Mouse (Mus musculus) lung, embryonic 15.5 days (tissue): ENCODE data around the gene Slc44a4. TPM values are rescaled to one million over a fixed set of nuclear protein-coding genes. Genes with fewer than 3 reads are reported as not detected.
"Not testable (repeated sequence)": the region's sequence is repeated elsewhere in the genome, so short reads cannot be mapped to it uniquely, and the experiment has no call there.

ENCODE experiments used
- ATAC-seq: fragments of 200-750 bp; cut with Nextera tagmentation; 2 replicates; pipeline ENCODE4 v1.8.0; 2017; ENCODE audit warnings: moderate number of reproducible peaks, borderline replicate concordance; ENCODE audit not compliant: low FRiP score, low TSS enrichment; ENCODE audit errors: extremely low read depth
- H3K27ac ChIP-seq: fragments of 300-500 bp; sonication (generic); 2 replicates; pipeline ENCODE4 v1.5.1; 2015; ENCODE audit warnings: moderate library complexity, mild to moderate bottlenecking, inconsistent platforms
- H3K27me3 ChIP-seq: fragments of 300-500 bp; sonication (generic); 2 replicates; pipeline ENCODE4 v1.6.1; 2015; ENCODE audit warnings: inconsistent platforms
- H3K36me3 ChIP-seq: fragments of 300-500 bp; sonication (generic); 2 replicates; pipeline ENCODE4 v1.6.1; 2015; ENCODE audit warnings: inconsistent platforms
- H3K4me1 ChIP-seq: fragments of 300-500 bp; sonication (generic); 2 replicates; pipeline ENCODE4 v1.6.1; 2015; ENCODE audit warnings: inconsistent platforms
- H3K4me2 ChIP-seq: fragments of 300-500 bp; sonication (generic); 2 replicates; pipeline ENCODE4 v1.6.1; 2015; ENCODE audit warnings: inconsistent platforms, mild to moderate bottlenecking, moderate library complexity
- H3K4me3 ChIP-seq: fragments of 300-500 bp; sonication (generic); 2 replicates; pipeline ENCODE4 v1.5.1; 2015; ENCODE audit warnings: mild to moderate bottlenecking, inconsistent platforms
- H3K9ac ChIP-seq: fragments of 300-500 bp; sonication (generic); 2 replicates; pipeline ENCODE4 v1.6.1; 2015; ENCODE audit warnings: inconsistent platforms
- H3K9me3 ChIP-seq: fragments of 300-500 bp; sonication (generic); 2 replicates; pipeline ENCODE4 v1.6.1; 2016; ENCODE audit warnings: inconsistent platforms
- WGBS: fragments of 180-500 bp; shearing (Covaris S2); methylation state at CpG from one replicate; pipeline ENCODE4 v1.1.7; 2015; 5-methylcytosine and 5-hydroxymethylcytosine counted together
- polyA plus RNA-seq: library from polyadenylated mRNA; unstranded; fragments of >200 nt; fragmentation: Nextera tagmentation; extraction: Ambion mirVana; gene quantifications from 2 replicates; pipeline ENCODE4 v1.2.1, GENCODE M21; 2015

Slc44a4 gene
- polyA plus RNA-seq, 1 experiment from 2014 or later = 1.5 TPM

GRCm38 (mm10) chr17:34947606-34948005 is 33.3 kb downstream of the Slc44a4 start:
- Histone ChIP-seq H3K27me3 (no peaks in the 10 kb centered on the region), H3K27ac (no peak overlapping the region), H3K4me1 (peaks cover 20% of the 10 kb centered on the region), H3K36me3 (peaks cover 18% of the 10 kb centered on the region), H3K9me3 (no peaks in the 10 kb centered on the region), H3K4me3 (no peak overlapping the region), H3K4me2 (no peak overlapping the region), H3K9ac (no peak overlapping the region)
- ATAC-seq = no peak
- WGBS = 25% methylated on average over 8 of the region's 8 CpGs

GRCm38 (mm10) chr17:34948721-34949552 is 34.7 kb downstream of the Slc44a4 start:
- peak overlapping the region; percentile 34; the same call in 1 of the 2 replicates for H3K27ac ChIP-seq
- not testable (repeated sequence) for H3K9me3 ChIP-seq, H3K27me3 ChIP-seq, H3K4me3 ChIP-seq, H3K9ac ChIP-seq, H3K4me2 ChIP-seq, ATAC-seq
- WGBS = 57% methylated on average over 9 of the region's 9 CpGs
- peaks cover 18% of the 10 kb centered on the region for H3K36me3 ChIP-seq
- peaks cover 20% of the 10 kb centered on the region for H3K4me1 ChIP-seq

- Histone ChIP-seq H3K36me3 (peaks cover 18% of the 10 kb centered on the region), H3K9ac (no peak overlapping the region), H3K9me3 (no peaks in the 10 kb centered on the region), H3K4me3 (no peak overlapping the region), H3K4me1 (peaks cover 15% of the 10 kb centered on the region), H3K27me3 (no peaks in the 10 kb centered on the region), H3K4me2 (no peak overlapping the region), H3K27ac (peak overlapping the region; percentile 34; the same call in 1 of the 2 replicates)
- no peak for ATAC-seq
- WGBS = 27% methylated on average over 4 of the region's 4 CpGs
Observed at GRCm38 (mm10) chr17:34949553-34949969, 35.3 kb downstream of the Slc44a4 start.

- Histone ChIP-seq H3K4me2 (peak overlapping the region; percentile 79), H3K4me1 (peaks cover 13% of the 10 kb centered on the region), H3K36me3 (peaks cover 18% of the 10 kb centered on the region), H3K27me3 (peaks cover 3% of the 10 kb centered on the region; the same call in 1 of the 2 replicates), H3K27ac (peak overlapping the region; percentile 90), H3K4me3 (peak overlapping the region; percentile 86), H3K9me3 (no peaks in the 10 kb centered on the region), H3K9ac (peak overlapping the region; percentile 98)
- ATAC-seq = no peak
- WGBS = 26% methylated on average over 10 of the region's 10 CpGs
Observed at GRCm38 (mm10) chr17:34950514-34951455, 36.5 kb downstream of the Slc44a4 start.

DNA sequence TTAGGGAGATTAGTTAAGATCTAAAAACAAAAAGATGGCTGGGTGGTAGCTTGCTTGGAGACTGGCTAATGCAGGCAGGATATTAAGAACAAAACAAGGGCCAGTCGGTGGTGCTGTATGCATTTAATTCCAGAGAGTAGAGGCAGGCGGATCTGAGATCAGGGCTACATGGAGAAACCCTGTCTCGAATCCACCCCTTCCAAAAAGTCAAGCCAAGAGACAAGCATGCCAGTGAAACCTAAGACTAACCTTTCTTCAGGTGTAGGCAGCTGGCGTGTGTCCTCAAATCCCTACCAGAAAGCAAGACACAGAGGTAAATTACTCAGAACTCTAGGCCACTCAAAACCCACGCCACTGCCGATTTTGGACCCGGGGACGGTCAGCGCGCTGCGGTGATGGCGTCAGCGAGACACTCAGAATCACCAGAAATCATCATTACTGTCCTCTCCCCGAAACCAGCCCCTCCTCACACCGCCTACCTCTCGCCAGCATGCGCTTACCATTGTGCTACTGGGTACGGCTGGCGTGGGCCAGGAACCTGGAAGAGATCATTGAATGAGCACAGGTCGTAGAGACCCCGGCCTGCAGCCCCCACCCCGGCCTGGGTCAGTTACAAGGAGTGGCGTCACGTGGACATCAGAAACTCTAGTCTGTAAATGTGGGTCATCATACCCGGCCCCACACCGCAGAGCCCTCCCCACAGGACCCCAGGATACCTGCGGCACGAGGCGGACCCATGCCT is 37.5 kb downstream of the Slc44a4 start:
- Histone ChIP-seq H3K9me3 (no peaks in the 10 kb centered on the region), H3K4me2 (peak overlapping the region; percentile 79), H3K27me3 (peaks cover 7% of the 10 kb centered on the region), H3K9ac (peak overlapping the region; percentile 98), H3K4me3 (peak overlapping the region; percentile 86), H3K4me1 (peaks cover 13% of the 10 kb centered on the region), H3K36me3 (peaks cover 18% of the 10 kb centered on the region), H3K27ac (peak overlapping the region; percentile 90)
- WGBS = under 1% methylated on average over 29 of the region's 29 CpGs
- no peak; the same call in 1 of the 2 replicates for ATAC-seq

GRCm38 (mm10) chr17:34952378-34953040 is 38.2 kb downstream of the Slc44a4 start:
- Histone ChIP-seq H3K4me3 (peak overlapping the region; percentile 86), H3K36me3 (peaks cover 18% of the 10 kb centered on the region), H3K9me3 (no peaks in the 10 kb centered on the region), H3K4me2 (peak overlapping the region; percentile 79), H3K4me1 (peaks cover 13% of the 10 kb centered on the region), H3K27ac (peak overlapping the region; percentile 90), H3K9ac (peak overlapping the region; percentile 98), H3K27me3 (peaks cover 10% of the 10 kb centered on the region)
- under 1% methylated on average over 23 of the region's 23 CpGs for WGBS
- ATAC-seq = peak; percentile 86

GRCm38 (mm10) chr17:34953258-34953657 is 39.0 kb downstream of the Slc44a4 start:
- H3K4me3 ChIP-seq = no peak overlapping the region; the same call in 1 of the 2 replicates
- WGBS = 82% methylated on average over 3 of the region's 3 CpGs
- peak overlapping the region; percentile 79 for H3K4me2 ChIP-seq
- peaks cover 18% of the 10 kb centered on the region for H3K36me3 ChIP-seq
- no peak; the same call in 1 of the 2 replicates for ATAC-seq
- peaks cover 10% of the 10 kb centered on the region for H3K27me3 ChIP-seq
- peaks cover 13% of the 10 kb centered on the region for H3K4me1 ChIP-seq
- H3K27ac ChIP-seq = no peak overlapping the region
- no peak overlapping the region for H3K9ac ChIP-seq
- no peaks in the 10 kb centered on the region for H3K9me3 ChIP-seq

- Histone ChIP-seq H3K4me1 (peaks cover 13% of the 10 kb centered on the region), H3K9me3 (no peaks in the 10 kb centered on the region), H3K27ac (no peak overlapping the region), H3K36me3 (peaks cover 18% of the 10 kb centered on the region), H3K9ac (no peak overlapping the region), H3K27me3 (peaks cover 10% of the 10 kb centered on the region), H3K4me3 (no peak overlapping the region), H3K4me2 (no peak overlapping the region)
- ATAC-seq = no peak
- 89% methylated on average over 4 of the region's 4 CpGs for WGBS
Observed at GRCm38 (mm10) chr17:34953904-34954303, 39.6 kb downstream of the Slc44a4 start.

DNA sequence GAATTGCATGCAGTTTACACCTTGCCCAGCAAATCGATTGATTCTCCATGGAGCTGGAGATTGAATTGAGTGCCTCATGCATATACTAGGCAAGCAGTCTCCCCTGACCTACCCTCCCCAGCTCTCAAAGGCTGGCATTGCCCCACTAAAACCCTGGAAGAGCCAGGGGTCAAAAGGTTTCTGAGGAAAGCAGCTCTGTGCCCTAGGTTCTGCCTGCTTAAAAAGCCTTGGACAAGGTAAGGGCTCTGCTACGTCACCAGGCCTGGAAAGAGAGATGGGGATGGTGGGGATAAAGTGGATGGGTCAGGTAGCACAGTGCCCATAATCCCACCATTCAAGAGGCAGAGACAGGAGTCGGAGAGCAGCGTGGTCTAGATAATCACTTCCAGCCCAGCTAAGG is 40.6 kb downstream of the Slc44a4 start:
- peaks cover 11% of the 10 kb centered on the region for H3K4me1 ChIP-seq
- no peak overlapping the region for H3K27ac ChIP-seq
- H3K4me2 ChIP-seq = no peak overlapping the region
- 86% methylated on average over 4 of the region's 4 CpGs for WGBS
- ATAC-seq = no peak
- H3K9me3 ChIP-seq = no peaks in the 10 kb centered on the region
- H3K4me3 ChIP-seq = no peak overlapping the region
- H3K27me3 ChIP-seq = peaks cover 10% of the 10 kb centered on the region
- H3K36me3 ChIP-seq = peaks cover 13% of the 10 kb centered on the region
- no peak overlapping the region for H3K9ac ChIP-seq

GRCm38 (mm10) chr17:34955884-34956283 is 41.6 kb downstream of the Slc44a4 start:
- no peak overlapping the region for H3K4me2 ChIP-seq
- H3K9me3 ChIP-seq = no peaks in the 10 kb centered on the region
- no peak overlapping the region for H3K9ac ChIP-seq
- H3K27ac ChIP-seq = no peak overlapping the region
- H3K36me3 ChIP-seq = peaks cover 3% of the 10 kb centered on the region
- peaks cover 10% of the 10 kb centered on the region for H3K27me3 ChIP-seq
- 68% methylated on average over 3 of the region's 3 CpGs for WGBS
- H3K4me3 ChIP-seq = no peak overlapping the region
- ATAC-seq = no peak
- H3K4me1 ChIP-seq = peaks cover 13% of the 10 kb centered on the region

DNA sequence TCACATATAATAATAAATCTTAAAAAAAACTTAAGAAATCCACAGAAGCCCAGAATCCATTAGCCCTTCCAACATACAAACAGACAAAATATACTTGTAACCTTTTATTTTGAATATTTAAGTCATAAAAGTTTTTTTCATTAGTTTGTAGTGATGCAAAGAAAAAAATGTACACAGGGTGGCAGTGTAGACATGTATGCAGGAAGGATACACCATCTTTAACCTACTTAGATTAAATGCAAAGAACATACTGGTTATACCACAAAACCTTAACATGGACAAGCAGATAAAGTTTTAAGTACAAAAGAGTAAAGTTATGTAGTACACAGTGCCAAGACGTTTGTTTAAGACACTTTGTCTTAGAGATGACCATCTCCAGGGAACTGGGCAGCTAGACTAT is 42.1 kb downstream of the Slc44a4 start:
- Histone ChIP-seq H3K9ac (no peak overlapping the region), H3K9me3 (no peaks in the 10 kb centered on the region), H3K4me2 (no peak overlapping the region), H3K36me3 (no peaks in the 10 kb centered on the region), H3K27ac (no peak overlapping the region), H3K27me3 (peaks cover 10% of the 10 kb centered on the region), H3K4me1 (peaks cover 11% of the 10 kb centered on the region), H3K4me3 (no peak overlapping the region)
- WGBS = 27% methylated on average over 1 of the region's 1 CpGs
- no peak for ATAC-seq
